Mouse (Mus musculus): ENCODE measurements around the gene Snx30. TPM values are rescaled to one million over a fixed set of nuclear protein-coding genes. Genes with fewer than 3 reads are reported as not detected.

The Snx30 gene
- polyA plus RNA-seq (2014; fragmentation: Illumina TruSeq; extraction: RNeasy Lipid Tissue Mini Kit (QIAGEN cat#74804); ENCODE audit: low read depth, low replicate concordance), result 3.4 TPM

GRCm38 (mm10) chr4:59805181-59805967 lies at the start of gene Snx30:
Gene Snx30 (plus strand): TSS chr4:59805840.

DNA sequence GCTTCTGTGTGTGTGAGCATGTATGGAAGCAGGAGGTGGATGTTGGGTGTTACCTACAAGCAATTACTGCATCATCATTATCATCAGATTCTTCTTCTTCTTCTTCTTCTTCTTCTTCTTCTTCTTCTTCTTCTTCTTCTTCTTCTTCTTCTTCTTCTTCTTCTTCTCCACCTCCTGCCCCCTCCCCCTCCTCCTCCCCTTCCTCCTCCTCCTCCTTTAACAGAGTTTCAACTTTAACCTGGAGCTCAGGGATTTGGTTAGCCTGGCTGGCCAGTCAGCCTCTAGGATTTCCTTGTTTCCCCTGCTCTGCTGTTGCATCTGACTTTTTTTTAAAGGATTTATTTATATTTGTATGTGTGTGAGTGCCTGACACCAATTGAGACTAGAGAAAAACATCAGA lies 4.2 kb upstream of the Snx30 start, which contains the start of gene Inip:
Inip (minus strand) TSS at position 101 of the 400 bp plus-strand sequence.

DNA sequence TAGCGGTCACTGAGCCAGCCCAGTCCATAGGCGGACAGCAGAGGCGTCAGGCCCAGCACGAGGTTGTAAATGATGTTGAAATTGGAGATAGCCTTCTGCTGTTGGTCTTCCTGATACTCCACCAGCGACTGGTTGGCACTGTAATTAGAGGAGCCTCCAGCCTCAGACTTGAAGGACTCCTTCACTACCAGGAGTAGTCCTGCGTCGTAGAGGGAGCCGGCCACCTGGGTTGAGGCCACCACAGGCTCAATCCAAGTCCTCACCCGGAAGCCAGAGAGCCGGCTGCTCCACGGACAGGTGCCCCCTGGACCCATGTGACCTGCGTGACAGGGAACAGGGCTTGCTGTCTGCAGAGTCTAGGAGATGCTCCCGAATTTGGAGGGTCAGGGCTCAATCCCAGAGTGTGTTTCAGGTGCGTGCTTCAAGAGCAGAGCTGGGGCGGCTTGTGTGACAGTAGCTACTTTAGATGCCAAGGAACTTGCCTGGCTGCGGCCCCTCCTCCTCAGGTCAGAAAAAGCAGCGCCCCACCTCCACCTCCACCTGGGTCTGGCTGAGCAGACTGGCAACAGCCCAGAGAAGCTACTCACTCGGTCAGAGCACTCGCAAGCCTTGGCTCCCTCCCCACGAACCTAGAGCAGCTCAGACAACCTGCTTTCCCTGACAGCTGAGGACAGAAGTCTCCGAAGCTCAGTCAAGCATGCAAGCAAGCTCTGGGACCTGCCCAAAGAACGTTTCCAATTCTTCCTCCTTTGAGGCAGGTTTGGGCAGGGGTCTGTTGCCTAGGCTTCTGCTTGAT lies 109.2 kb downstream of the Snx30 start, which contains the start of gene Slc46a2:
Slc46a2 (minus strand) TSS at position 449 of the 796 bp plus-strand sequence.

Other genes with a start within 250 kb of the Snx30 start
- gene Hsdl2, start 224.3 kb upstream of the Snx30 start, polyA plus RNA-seq (2014; fragmentation: Illumina TruSeq; extraction: RNeasy Lipid Tissue Mini Kit (QIAGEN cat#74804); ENCODE audit: low read depth, low replicate concordance), result 236 TPM
- 5.9 TPM for gene E130308A19Rik, start 179.6 kb upstream of the Snx30 start, polyA plus RNA-seq (2014; fragmentation: Illumina TruSeq; extraction: RNeasy Lipid Tissue Mini Kit (QIAGEN cat#74804); ENCODE audit: low read depth, low replicate concordance)
- 42.0 TPM for gene Inip, start 4.3 kb upstream of the Snx30 start, polyA plus RNA-seq (2014; fragmentation: Illumina TruSeq; extraction: RNeasy Lipid Tissue Mini Kit (QIAGEN cat#74804); ENCODE audit: low read depth, low replicate concordance)
- not detected for gene Slc46a2, start 109.2 kb downstream of the Snx30 start, polyA plus RNA-seq (2014; fragmentation: Illumina TruSeq; extraction: RNeasy Lipid Tissue Mini Kit (QIAGEN cat#74804); ENCODE audit: low read depth, low replicate concordance)
- gene Mup4, start 154.9 kb downstream of the Snx30 start, polyA plus RNA-seq (2014; fragmentation: Illumina TruSeq; extraction: RNeasy Lipid Tissue Mini Kit (QIAGEN cat#74804); ENCODE audit: low read depth, low replicate concordance), result not detected
- not detected for gene Mup6, start 158.5 kb downstream of the Snx30 start, polyA plus RNA-seq (2014; fragmentation: Illumina TruSeq; extraction: RNeasy Lipid Tissue Mini Kit (QIAGEN cat#74804); ENCODE audit: low read depth, low replicate concordance)

Data from adrenal gland, adult 10 weeks (tissue).